Mouse (Mus musculus): ENCODE measurements around the gene Acot12. TPM values are rescaled to one million over a fixed set of nuclear protein-coding genes. Genes with fewer than 3 reads are reported as not detected.

Acot12 gene
- polyA plus RNA-seq (2015; fragmentation: Nextera tagmentation; extraction: Ambion mirVana), result 0.53 and 0.87 TPM in 2 replicates

DNA sequence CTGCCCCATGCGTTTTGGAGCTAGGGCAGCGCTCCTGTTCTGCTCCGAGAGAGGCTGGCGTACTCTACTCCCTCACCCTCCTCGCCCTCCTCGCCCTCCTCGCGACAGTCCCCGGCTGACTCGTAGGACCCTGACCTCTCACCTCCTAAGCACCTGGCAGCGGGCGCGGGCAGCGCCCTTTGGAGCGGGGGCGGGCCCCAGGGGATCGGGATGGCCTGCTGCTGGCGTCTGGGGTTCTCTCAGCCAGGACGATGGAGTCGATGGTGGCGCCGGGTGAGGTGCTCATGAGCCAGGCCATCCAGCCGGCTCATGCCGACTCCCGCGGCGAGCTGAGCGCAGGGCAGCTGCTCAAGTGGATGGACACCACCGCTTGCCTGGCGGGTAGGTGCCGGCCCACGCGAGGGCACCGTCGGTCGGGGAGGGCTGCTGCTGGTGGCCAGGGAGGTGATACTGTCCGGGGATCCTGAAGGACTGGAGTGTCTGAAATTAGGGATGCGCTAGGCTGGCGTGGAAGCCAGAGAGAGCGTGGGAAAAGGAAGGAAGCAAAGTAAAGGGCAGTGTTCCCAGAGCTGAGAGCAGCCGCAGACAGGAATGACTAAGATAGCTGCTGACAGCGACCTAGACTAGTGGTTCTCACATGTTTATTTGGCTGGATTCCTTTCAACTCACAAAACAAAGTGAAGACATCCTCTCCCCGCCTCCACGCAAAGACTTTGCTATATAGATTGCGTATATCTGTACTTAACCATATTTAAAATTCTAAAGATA is at the start of gene Acot12:
Acot12 (plus strand) TSS at position 233 of the 768 bp plus-strand sequence.
- Histone ChIP-seq H3K9ac (ENCODE audit: low read depth, low read length) (peak within 1 kb of the TSS; percentile 66), H3K27me3 (replicated peaks; ENCODE audit: control insufficient read depth, insufficient read depth, low read length) (peaks cover 3% of the 10 kb centered on the region; the same call in 1 of the 2 replicates), H3K9me3 (ENCODE audit: control insufficient read depth, low read length) (no peaks in the 10 kb centered on the region), H3K4me2 (ENCODE audit: low read depth, low read length) (peak within 1 kb of the TSS; percentile 83), H3K4me3 (ENCODE audit: low read length) (peak within 1 kb of the TSS; percentile 51), H3K27ac (ENCODE audit: low read length) (no peak within 1 kb of the TSS), H3K4me1 (ENCODE audit: control insufficient read depth, insufficient read depth, low read length) (peaks cover 7% of the 10 kb centered on the region), H3K36me3 (ENCODE audit: control insufficient read depth, insufficient read depth, low read length) (no peaks in the 10 kb centered on the region)
- 8% methylated on average over 45 of the region's 45 CpGs for WGBS
- ATAC-seq, result peak; percentile 91

- Histone ChIP-seq H3K27me3 (replicated peaks; ENCODE audit: control insufficient read depth, insufficient read depth, low read length) (no peaks in the 10 kb centered on the region), H3K4me3 (ENCODE audit: low read length) (no peak overlapping the region), H3K9me3 (ENCODE audit: control insufficient read depth, low read length) (no peaks in the 10 kb centered on the region), H3K36me3 (ENCODE audit: control insufficient read depth, insufficient read depth, low read length) (0 out of 2 replicates have a peak, but pooled peaks cover 3% of the 10 kb centered on the region), H3K4me2 (ENCODE audit: low read depth, low read length) (no peak overlapping the region), H3K9ac (ENCODE audit: low read depth, low read length) (no peak overlapping the region), H3K4me1 (ENCODE audit: control insufficient read depth, insufficient read depth, low read length) (no peaks in the 10 kb centered on the region), H3K27ac (ENCODE audit: low read length) (no peak overlapping the region)
- WGBS, result 49% methylated on average over 7 of the region's 7 CpGs
- no peak for ATAC-seq
Measured at GRCm38 (mm10) chr13:91693615-91694014, 47.7 kb upstream of the Acot12 start.

GRCm38 (mm10) chr13:91695406-91695805 is 45.9 kb upstream of the Acot12 start:
- 0 out of 2 replicates have a peak, but pooled peaks cover 3% of the 10 kb centered on the region for H3K36me3 ChIP-seq (ENCODE audit: control insufficient read depth, insufficient read depth, low read length)
- ATAC-seq, result no peak
- no peaks in the 10 kb centered on the region for H3K27me3 ChIP-seq (replicated peaks; ENCODE audit: control insufficient read depth, insufficient read depth, low read length)
- no peak overlapping the region for H3K4me2 ChIP-seq (ENCODE audit: low read depth, low read length)
- H3K4me3 ChIP-seq (ENCODE audit: low read length), result no peak overlapping the region
- 83% methylated on average over 2 of the region's 2 CpGs for WGBS
- no peak overlapping the region for H3K9ac ChIP-seq (ENCODE audit: low read depth, low read length)
- H3K9me3 ChIP-seq (ENCODE audit: control insufficient read depth, low read length), result no peaks in the 10 kb centered on the region
- no peaks in the 10 kb centered on the region for H3K4me1 ChIP-seq (ENCODE audit: control insufficient read depth, insufficient read depth, low read length)
- no peak overlapping the region for H3K27ac ChIP-seq (ENCODE audit: low read length)

DNA sequence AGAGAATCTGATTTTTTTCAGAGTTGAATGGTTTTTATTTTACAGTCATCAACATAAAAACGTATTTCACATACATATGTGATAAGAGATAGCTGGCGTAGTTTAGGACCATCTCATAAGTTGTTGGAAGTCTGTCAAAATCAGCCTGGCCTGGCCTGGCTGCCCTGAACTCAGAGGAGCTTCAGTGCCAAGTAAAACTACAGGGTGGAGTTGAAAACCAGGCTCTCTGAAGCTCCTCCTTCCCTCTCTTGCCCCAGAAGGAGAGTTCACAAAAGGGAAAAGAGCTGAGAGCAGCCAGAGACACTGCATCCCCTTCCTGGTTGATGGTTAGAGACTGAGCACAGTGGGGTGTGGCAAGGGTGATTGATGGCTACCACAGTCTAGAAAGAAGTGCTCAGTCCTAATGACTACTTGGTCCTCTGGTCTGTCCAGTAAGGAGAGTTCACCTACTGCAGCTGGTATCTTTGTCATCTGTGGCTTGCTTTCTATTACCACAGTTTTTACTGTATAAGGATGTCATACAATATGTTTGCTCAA is 45.1 kb upstream of the Acot12 start:
- 0 out of 2 replicates have a peak, but pooled peaks cover 3% of the 10 kb centered on the region for H3K36me3 ChIP-seq (ENCODE audit: control insufficient read depth, insufficient read depth, low read length)
- H3K9ac ChIP-seq (ENCODE audit: low read depth, low read length), result no peak overlapping the region

DNA sequence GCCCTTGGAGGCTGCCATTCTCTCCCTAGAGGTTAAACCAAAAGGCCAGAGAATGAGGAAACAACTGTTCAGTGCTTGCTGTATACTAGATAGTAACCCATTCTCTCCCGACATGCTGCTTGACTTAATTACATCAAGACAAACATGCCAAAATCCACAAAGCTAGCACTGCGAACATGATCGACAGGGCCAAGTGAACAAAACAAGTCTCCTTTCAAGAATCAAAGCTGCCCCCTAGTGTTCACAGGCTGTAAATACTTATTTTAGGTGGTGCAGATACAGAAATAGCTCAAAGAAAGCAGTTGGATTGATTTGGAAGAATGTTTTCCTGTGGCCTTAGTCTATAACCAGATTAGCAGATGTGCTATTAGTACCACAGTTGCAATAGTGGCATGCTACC is 44.3 kb upstream of the Acot12 start:
- H3K36me3 ChIP-seq (ENCODE audit: control insufficient read depth, insufficient read depth, low read length), result no peaks in the 10 kb centered on the region
- H3K27me3 ChIP-seq (replicated peaks; ENCODE audit: control insufficient read depth, insufficient read depth, low read length), result no peaks in the 10 kb centered on the region
- H3K4me2 ChIP-seq (ENCODE audit: low read depth, low read length), result no peak overlapping the region
- H3K4me3 ChIP-seq (ENCODE audit: low read length), result no peak overlapping the region
- H3K4me1 ChIP-seq (ENCODE audit: control insufficient read depth, insufficient read depth, low read length), result no peaks in the 10 kb centered on the region
- H3K27ac ChIP-seq (ENCODE audit: low read length), result no peak overlapping the region
- ATAC-seq, result no peak
- H3K9ac ChIP-seq (ENCODE audit: low read depth, low read length), result no peak overlapping the region
- no peaks in the 10 kb centered on the region for H3K9me3 ChIP-seq (ENCODE audit: control insufficient read depth, low read length)
- WGBS, result 37% methylated on average over 3 of the region's 3 CpGs

More for the DNA sequence above, 45.1 kb upstream of the Acot12 start:
- Histone ChIP-seq H3K27ac (ENCODE audit: low read length) (no peak overlapping the region), H3K4me3 (ENCODE audit: low read length) (no peak overlapping the region), H3K4me1 (ENCODE audit: control insufficient read depth, insufficient read depth, low read length) (no peaks in the 10 kb centered on the region), H3K9me3 (ENCODE audit: control insufficient read depth, low read length) (no peaks in the 10 kb centered on the region), H3K27me3 (replicated peaks; ENCODE audit: control insufficient read depth, insufficient read depth, low read length) (no peaks in the 10 kb centered on the region), H3K4me2 (ENCODE audit: low read depth, low read length) (no peak overlapping the region)
- 83% methylated on average over 2 of the region's 2 CpGs for WGBS
- no peak; the same call in 1 of the 2 replicates for ATAC-seq

- no peak overlapping the region for H3K27ac ChIP-seq (ENCODE audit: low read length)
- ATAC-seq, result peak; percentile 59; the same call in 1 of the 2 replicates
- 55% methylated on average over 6 of the region's 6 CpGs for WGBS
Measured at GRCm38 (mm10) chr13:91702337-91702736, 39.0 kb upstream of the Acot12 start.

DNA sequence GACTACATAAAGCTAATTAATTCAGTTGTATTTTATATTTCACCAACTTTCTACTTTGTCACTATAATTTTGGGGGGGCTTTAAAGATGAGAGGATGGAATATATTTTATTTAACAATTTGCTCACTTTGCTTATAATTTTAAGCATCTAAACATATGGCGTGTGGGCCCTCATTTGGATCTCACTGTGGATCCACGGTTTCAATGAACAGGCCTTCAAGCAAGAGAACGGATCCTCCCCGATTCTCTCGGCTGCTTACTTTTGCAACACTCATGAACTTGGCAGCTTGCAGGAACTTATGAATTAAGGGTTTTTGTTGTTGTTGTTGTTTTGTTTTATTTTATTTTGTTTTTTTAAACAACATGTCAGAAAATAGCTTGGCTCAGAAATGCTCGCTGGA is 21.8 kb upstream of the Acot12 start:
- no peak overlapping the region for H3K27ac ChIP-seq (ENCODE audit: low read length)
- H3K9me3 ChIP-seq (ENCODE audit: control insufficient read depth, low read length), result no peaks in the 10 kb centered on the region
- no peak overlapping the region for H3K9ac ChIP-seq (ENCODE audit: low read depth, low read length)
- H3K4me1 ChIP-seq (ENCODE audit: control insufficient read depth, insufficient read depth, low read length), result no peaks in the 10 kb centered on the region
- no peak overlapping the region for H3K4me3 ChIP-seq (ENCODE audit: low read length)
- no peaks in the 10 kb centered on the region for H3K36me3 ChIP-seq (ENCODE audit: control insufficient read depth, insufficient read depth, low read length)
- WGBS, result 95% methylated on average over 6 of the region's 6 CpGs
- ATAC-seq, result no peak
- H3K4me2 ChIP-seq (ENCODE audit: low read depth, low read length), result no peak overlapping the region
- no peaks in the 10 kb centered on the region for H3K27me3 ChIP-seq (replicated peaks; ENCODE audit: control insufficient read depth, insufficient read depth, low read length)

More at GRCm38 (mm10) chr13:91702337-91702736, 39.0 kb upstream of the Acot12 start:
- Histone ChIP-seq H3K4me3 (ENCODE audit: low read length) (no peak overlapping the region), H3K36me3 (ENCODE audit: control insufficient read depth, insufficient read depth, low read length) (no peaks in the 10 kb centered on the region), H3K9me3 (ENCODE audit: control insufficient read depth, low read length) (no peaks in the 10 kb centered on the region), H3K4me1 (ENCODE audit: control insufficient read depth, insufficient read depth, low read length) (no peaks in the 10 kb centered on the region), H3K4me2 (ENCODE audit: low read depth, low read length) (no peak overlapping the region), H3K27me3 (replicated peaks; ENCODE audit: control insufficient read depth, insufficient read depth, low read length) (no peaks in the 10 kb centered on the region), H3K9ac (ENCODE audit: low read depth, low read length) (no peak overlapping the region)

GRCm38 (mm10) chr13:91723108-91723735 is 18.1 kb upstream of the Acot12 start:
- H3K4me3 ChIP-seq (ENCODE audit: low read length), result no peak overlapping the region
- no peaks in the 10 kb centered on the region for H3K4me1 ChIP-seq (ENCODE audit: control insufficient read depth, insufficient read depth, low read length)
- 0 out of 2 replicates have a peak, but pooled peaks have one; percentile 48 for ATAC-seq
- WGBS, result 72% methylated on average over 8 of the region's 8 CpGs
- H3K27ac ChIP-seq (ENCODE audit: low read length), result no peak overlapping the region
- no peaks in the 10 kb centered on the region for H3K27me3 ChIP-seq (replicated peaks; ENCODE audit: control insufficient read depth, insufficient read depth, low read length)
- no peak overlapping the region for H3K9ac ChIP-seq (ENCODE audit: low read depth, low read length)
- no peaks in the 10 kb centered on the region for H3K9me3 ChIP-seq (ENCODE audit: control insufficient read depth, low read length)
- no peaks in the 10 kb centered on the region for H3K36me3 ChIP-seq (ENCODE audit: control insufficient read depth, insufficient read depth, low read length)
- no peak overlapping the region for H3K4me2 ChIP-seq (ENCODE audit: low read depth, low read length)

DNA sequence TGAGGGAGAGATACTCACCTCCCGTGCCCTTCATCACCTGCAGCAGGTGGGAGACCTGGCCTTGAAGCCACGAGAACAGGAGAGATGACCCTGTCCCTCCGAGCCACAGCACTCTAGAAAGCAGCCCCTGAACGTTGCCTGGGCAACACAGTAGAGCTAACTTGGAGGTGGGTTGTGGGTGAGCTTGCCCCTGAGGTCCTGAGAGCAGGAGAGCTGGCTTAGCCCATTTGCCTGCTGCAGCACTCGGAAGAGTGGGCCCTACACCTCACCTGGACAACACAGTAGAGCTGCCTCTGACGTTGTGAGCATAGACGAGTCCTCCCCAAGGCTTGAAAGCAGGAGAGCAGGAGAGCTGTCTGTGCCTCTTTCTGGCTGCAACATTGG is 17.6 kb upstream of the Acot12 start:
- Histone ChIP-seq H3K9ac (ENCODE audit: low read depth, low read length) (no peak overlapping the region), H3K4me3 (ENCODE audit: low read length) (no peak overlapping the region), H3K9me3 (ENCODE audit: control insufficient read depth, low read length) (no peaks in the 10 kb centered on the region), H3K4me1 (ENCODE audit: control insufficient read depth, insufficient read depth, low read length) (no peaks in the 10 kb centered on the region), H3K27me3 (replicated peaks; ENCODE audit: control insufficient read depth, insufficient read depth, low read length) (no peaks in the 10 kb centered on the region), H3K27ac (ENCODE audit: low read length) (no peak overlapping the region), H3K36me3 (ENCODE audit: control insufficient read depth, insufficient read depth, low read length) (no peaks in the 10 kb centered on the region), H3K4me2 (ENCODE audit: low read depth, low read length) (no peak overlapping the region)
- no peak for ATAC-seq
- WGBS, result 74% methylated on average over 7 of the region's 7 CpGs
